Mouse (Mus musculus): ENCODE results near the gene Zfp106.

DNA sequence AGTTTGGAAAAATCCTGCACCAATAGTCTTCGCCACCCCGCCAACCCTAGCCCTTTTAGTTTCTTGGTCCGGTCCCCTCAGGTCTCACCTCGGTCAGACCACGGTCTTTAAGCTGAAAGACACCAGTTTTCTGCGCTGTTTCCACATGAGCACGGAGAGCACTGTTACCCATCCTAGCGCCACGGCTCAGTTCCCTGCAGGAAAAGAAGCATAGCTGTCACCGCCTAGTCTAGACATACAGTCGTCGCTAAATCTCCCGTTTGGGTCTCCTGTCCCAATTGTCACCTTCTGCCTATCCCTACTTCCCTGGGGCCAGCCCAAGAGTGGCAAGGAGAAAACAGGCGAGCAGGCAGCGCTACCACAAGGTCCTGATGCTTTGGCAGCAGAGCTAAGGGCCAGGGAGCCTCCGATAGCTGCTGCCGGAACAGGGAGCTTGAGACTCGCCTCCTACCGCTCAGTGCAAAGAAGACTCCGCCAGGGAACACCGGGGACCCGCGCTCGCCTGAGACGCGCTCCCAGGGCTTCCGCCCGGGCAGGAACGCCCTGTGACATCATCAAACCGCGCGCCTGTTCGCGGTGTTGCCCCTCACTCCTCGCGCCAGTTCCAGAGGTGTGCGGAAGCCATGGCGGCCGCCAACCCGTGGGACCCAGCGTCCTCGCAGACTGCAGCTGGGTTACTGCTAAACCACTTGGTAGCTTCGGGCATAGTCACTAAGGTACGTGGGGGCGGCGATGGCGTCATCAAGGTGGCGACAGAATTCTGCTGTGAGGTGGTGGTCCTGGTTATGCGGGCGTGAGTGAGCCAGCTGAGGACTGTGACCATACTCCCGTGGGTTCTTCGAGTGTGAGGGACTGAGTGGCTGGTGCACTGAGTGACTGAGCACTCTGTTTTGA lies 45.4 kb upstream of the Zfp106 start, which contains the start of the genes Haus2 and Lrrc57:
- TF ChIP-seq EP300 (IDR thresholded peaks at IDR 0.05; ENCODE audit: low read depth) (no peak), CTCF (IDR thresholded peaks at IDR 0.05; ENCODE audit: low read depth) (no peak)

Measured in heart, postnatal 0 days (tissue).